Mouse (Mus musculus): ENCODE measurements around the gene Vasn.

DNA sequence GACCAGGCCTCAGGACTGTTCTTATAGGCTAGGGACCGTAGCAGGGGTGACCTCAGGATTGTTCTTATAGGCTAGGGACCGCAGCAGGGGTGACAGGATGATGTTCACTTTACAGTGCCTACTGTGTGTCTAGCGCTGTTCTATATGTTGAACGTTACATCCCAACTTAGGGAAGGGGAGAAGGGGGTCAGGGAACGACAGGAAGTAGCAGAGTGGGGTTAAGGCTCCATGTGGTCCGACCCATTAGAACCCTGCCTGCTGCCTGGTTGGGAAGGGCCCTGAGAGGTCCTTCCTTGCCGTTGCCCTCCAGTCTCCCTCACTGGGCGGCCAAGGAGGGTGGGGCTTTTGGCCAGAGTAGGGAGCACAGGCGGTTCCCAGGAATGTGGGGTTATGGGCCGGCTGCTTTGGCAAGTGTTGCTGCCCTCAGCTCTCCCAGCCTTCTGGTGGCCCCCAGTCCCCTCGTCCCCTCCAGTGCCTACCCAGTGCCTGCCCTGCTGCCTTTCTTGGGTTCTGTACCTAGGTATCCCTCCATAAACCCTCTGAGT lies 35.4 kb upstream of the Vasn start:
- no peak for TF ChIP-seq CTCF (IDR thresholded peaks at IDR 0.05; ENCODE audit: borderline replicate concordance, control insufficient read depth, extremely low read depth, insufficient read depth, low read length, poor library complexity)
- no peak for TF ChIP-seq POLR2A (IDR thresholded peaks at IDR 0.05; ENCODE audit: control insufficient read depth, extremely low read depth, insufficient read depth, low read length, poor library complexity)
